Mouse (Mus musculus) neural tube, embryonic 15.5 days (tissue): Measurements from ENCODE around the gene Rbm14. TPM values are rescaled to one million over a fixed set of nuclear protein-coding genes. Genes with fewer than 3 reads are reported as not detected.

Experiments used
- ATAC-seq: fragments of 200-750 bp; cut with Nextera tagmentation; 2 replicates; pipeline ENCODE4 v1.8.0; 2017; ENCODE audit warnings: mild to moderate bottlenecking, moderate TSS enrichment, moderate library complexity; ENCODE audit not compliant: low FRiP score
- H3K27ac ChIP-seq: fragments of 300-500 bp; sonication (generic); replicated peaks from 2 replicates; pipeline ENCODE4 v1.5.1; 2015; ENCODE audit warnings: mild to moderate bottlenecking, inconsistent platforms
- H3K27me3 ChIP-seq: fragments of 300-500 bp; sonication (generic); replicated peaks from 2 replicates; pipeline ENCODE4 v1.6.1; 2015; ENCODE audit warnings: inconsistent platforms
- H3K36me3 ChIP-seq: fragments of 300-500 bp; sonication (generic); 2 replicates; pipeline ENCODE4 v1.6.1; 2015; ENCODE audit warnings: inconsistent platforms
- H3K4me1 ChIP-seq: fragments of 300-500 bp; sonication (generic); 2 replicates; pipeline ENCODE4 v1.6.1; 2015; ENCODE audit warnings: inconsistent platforms
- H3K4me2 ChIP-seq: fragments of 300-500 bp; sonication (generic); 2 replicates; pipeline ENCODE4 v1.6.1; 2015; ENCODE audit warnings: inconsistent platforms, mild to moderate bottlenecking, moderate library complexity
- H3K4me3 ChIP-seq: fragments of 300-500 bp; sonication (generic); replicated peaks from 2 replicates; pipeline ENCODE4 v1.5.1; 2015; ENCODE audit warnings: mild to moderate bottlenecking, inconsistent platforms
- H3K9ac ChIP-seq: fragments of 300-500 bp; sonication (generic); replicated peaks from 2 replicates; pipeline ENCODE4 v1.6.1; 2015; ENCODE audit warnings: mild to moderate bottlenecking, inconsistent platforms
- H3K9me3 ChIP-seq: fragments of 300-500 bp; sonication (generic); replicated peaks from 2 replicates; pipeline ENCODE4 v1.6.1; 2016; ENCODE audit warnings: inconsistent platforms
- WGBS: fragments of 180-500 bp; shearing (Covaris S2); methylation state at CpG from one replicate; pipeline ENCODE4 v1.1.7; 2015; ENCODE audit warnings: mixed read lengths; 5-methylcytosine and 5-hydroxymethylcytosine counted together
- polyA plus RNA-seq: library from polyadenylated mRNA; unstranded; fragments of >200 nt; fragmentation: Nextera tagmentation; extraction: Ambion mirVana; gene quantifications from 2 replicates; pipeline ENCODE4 v1.2.1, GENCODE M21; 2015

Rbm14 gene
- polyA plus RNA-seq = 55.0 and 65.1 TPM in 2 replicates

GRCm38 (mm10) chr19:4811063-4811908 lies at the start of gene Rbm14, which contains the start of gene Gm21992:
Gene Rbm14 (minus strand): TSS chr19:4811634.
Gene Gm21992 (minus strand): TSS chr19:4811612.
- H3K4me1 ChIP-seq = peaks cover 31% of the 10 kb centered on the region
- peak within 1 kb of the TSS; percentile 87 for H3K4me3 ChIP-seq
- no peaks in the 10 kb centered on the region for H3K27me3 ChIP-seq
- under 1% methylated on average over 83 of the region's 83 CpGs for WGBS
- peak within 1 kb of the TSS; percentile 94 for H3K27ac ChIP-seq
- peak; percentile 98 for ATAC-seq
- no peaks in the 10 kb centered on the region for H3K9me3 ChIP-seq
- H3K36me3 ChIP-seq = no peaks in the 10 kb centered on the region
- peak within 1 kb of the TSS; percentile 85 for H3K4me2 ChIP-seq
- H3K9ac ChIP-seq = peak within 1 kb of the TSS; percentile 85

GRCm38 (mm10) chr19:4859081-4859480 lies 47.6 kb upstream of the Rbm14 start:
- Histone ChIP-seq H3K9me3 (no peaks in the 10 kb centered on the region), H3K36me3 (peaks cover 38% of the 10 kb centered on the region), H3K9ac (no peak overlapping the region), H3K4me3 (no peak overlapping the region), H3K4me1 (peaks cover 17% of the 10 kb centered on the region), H3K4me2 (no peak overlapping the region), H3K27me3 (no peaks in the 10 kb centered on the region), H3K27ac (no peak overlapping the region)
- ATAC-seq = no peak
- 69% methylated on average over 6 of the region's 6 CpGs for WGBS

- Histone ChIP-seq H3K9me3 (no peaks in the 10 kb centered on the region), H3K36me3 (peaks cover 30% of the 10 kb centered on the region), H3K27me3 (no peaks in the 10 kb centered on the region), H3K4me1 (peaks cover 17% of the 10 kb centered on the region), H3K4me2 (peak overlapping the region; percentile 98), H3K9ac (0 out of 2 replicates have a peak overlapping the region, but pooled peaks have one; percentile 23), H3K4me3 (peak overlapping the region; percentile 76), H3K27ac (no peak overlapping the region)
- ATAC-seq = no peak
- 85% methylated on average over 4 of the region's 4 CpGs for WGBS
Observed at GRCm38 (mm10) chr19:4855951-4856350, 44.5 kb upstream of the Rbm14 start.

- WGBS = 4% methylated on average over 14 of the region's 14 CpGs
- Histone ChIP-seq H3K9me3 (no peaks in the 10 kb centered on the region), H3K27me3 (no peaks in the 10 kb centered on the region), H3K27ac (peak overlapping the region; percentile 77), H3K4me1 (peaks cover 17% of the 10 kb centered on the region), H3K4me3 (peak overlapping the region; percentile 76), H3K36me3 (peaks cover 25% of the 10 kb centered on the region), H3K9ac (peak overlapping the region; percentile 72), H3K4me2 (peak overlapping the region; percentile 98)
- no peak; the same call in 1 of the 2 replicates for ATAC-seq
Observed at GRCm38 (mm10) chr19:4855470-4855820, 44.0 kb upstream of the Rbm14 start.

- Histone ChIP-seq H3K4me1 (peaks cover 17% of the 10 kb centered on the region), H3K27ac (peak within 1 kb of the TSS; percentile 77), H3K27me3 (no peaks in the 10 kb centered on the region), H3K4me2 (peak within 1 kb of the TSS; percentile 98), H3K36me3 (peaks cover 20% of the 10 kb centered on the region), H3K9me3 (no peaks in the 10 kb centered on the region), H3K4me3 (peak within 1 kb of the TSS; percentile 76), H3K9ac (peak within 1 kb of the TSS; percentile 72)
- 3% methylated on average over 45 of the region's 45 CpGs for WGBS
- peak; percentile 92 for ATAC-seq
Observed at GRCm38 (mm10) chr19:4854552-4855469, 43.4 kb upstream of the Rbm14 start, which contains the start of gene Ctsf. Gene Ctsf (plus strand): TSS chr19:4855130.

- 50% methylated on average over 5 of the region's 5 CpGs for WGBS
- Histone ChIP-seq H3K27me3 (no peaks in the 10 kb centered on the region), H3K4me2 (no peak overlapping the region), H3K9ac (no peak overlapping the region), H3K4me3 (no peak overlapping the region), H3K27ac (no peak overlapping the region), H3K4me1 (peaks cover 6% of the 10 kb centered on the region), H3K36me3 (no peaks in the 10 kb centered on the region), H3K9me3 (no peaks in the 10 kb centered on the region)
- ATAC-seq = no peak
Observed at GRCm38 (mm10) chr19:4850281-4850680, 38.8 kb upstream of the Rbm14 start.

- Histone ChIP-seq H3K4me1 (peaks cover 6% of the 10 kb centered on the region), H3K27ac (no peak overlapping the region), H3K4me3 (no peak overlapping the region), H3K27me3 (no peaks in the 10 kb centered on the region), H3K36me3 (no peaks in the 10 kb centered on the region), H3K9me3 (no peaks in the 10 kb centered on the region), H3K4me2 (no peak overlapping the region), H3K9ac (no peak overlapping the region)
- 50% methylated on average over 4 of the region's 4 CpGs for WGBS
- no peak for ATAC-seq
Observed at GRCm38 (mm10) chr19:4849800-4850199, 38.4 kb upstream of the Rbm14 start.

GRCm38 (mm10) chr19:4847490-4847889 lies 36.1 kb upstream of the Rbm14 start:
- no peaks in the 10 kb centered on the region for H3K4me1 ChIP-seq
- WGBS = 41% methylated on average over 7 of the region's 7 CpGs
- H3K36me3 ChIP-seq = no peaks in the 10 kb centered on the region
- ATAC-seq = no peak
- H3K4me2 ChIP-seq = no peak overlapping the region
- H3K27me3 ChIP-seq = peaks cover 2% of the 10 kb centered on the region; the same call in 1 of the 2 replicates
- no peak overlapping the region for H3K9ac ChIP-seq
- no peaks in the 10 kb centered on the region for H3K9me3 ChIP-seq
- H3K4me3 ChIP-seq = no peak overlapping the region
- H3K27ac ChIP-seq = no peak overlapping the region

- no peak overlapping the region for H3K27ac ChIP-seq
Observed at GRCm38 (mm10) chr19:4845846-4846245, 34.4 kb upstream of the Rbm14 start.

GRCm38 (mm10) chr19:4842611-4843010 lies 31.2 kb upstream of the Rbm14 start:
- no peak overlapping the region for H3K9ac ChIP-seq
- peaks cover 22% of the 10 kb centered on the region for H3K4me1 ChIP-seq
- no peaks in the 10 kb centered on the region for H3K36me3 ChIP-seq
- no peak for ATAC-seq
- 75% methylated on average over 2 of the region's 2 CpGs for WGBS
- peaks cover 24% of the 10 kb centered on the region for H3K27me3 ChIP-seq
- no peaks in the 10 kb centered on the region for H3K9me3 ChIP-seq
- no peak overlapping the region for H3K4me2 ChIP-seq
- H3K4me3 ChIP-seq = no peak overlapping the region
- no peak overlapping the region for H3K27ac ChIP-seq

More at GRCm38 (mm10) chr19:4845846-4846245, 34.4 kb upstream of the Rbm14 start:
- no peak overlapping the region for H3K9ac ChIP-seq
- WGBS = 70% methylated on average over 2 of the region's 2 CpGs
- H3K4me3 ChIP-seq = no peak overlapping the region
- peaks cover 14% of the 10 kb centered on the region for H3K27me3 ChIP-seq
- H3K36me3 ChIP-seq = no peaks in the 10 kb centered on the region
- no peaks in the 10 kb centered on the region for H3K4me1 ChIP-seq
- no peak for ATAC-seq
- H3K4me2 ChIP-seq = no peak overlapping the region
- H3K9me3 ChIP-seq = no peaks in the 10 kb centered on the region

GRCm38 (mm10) chr19:4840848-4841247 lies 29.4 kb upstream of the Rbm14 start:
- Histone ChIP-seq H3K4me2 (no peak overlapping the region), H3K36me3 (no peaks in the 10 kb centered on the region), H3K4me3 (no peak overlapping the region), H3K27ac (no peak overlapping the region), H3K9me3 (no peaks in the 10 kb centered on the region), H3K9ac (no peak overlapping the region), H3K27me3 (peaks cover 24% of the 10 kb centered on the region), H3K4me1 (peaks cover 22% of the 10 kb centered on the region)
- ATAC-seq = no peak
- WGBS = 83% methylated on average over 9 of the region's 9 CpGs
